Mouse (Mus musculus) megakaryocyte-erythroid progenitor cell, adult 5-6 weeks (primary cell): ENCODE measurements around the gene Krt79. TPM values are rescaled to one million over a fixed set of nuclear protein-coding genes. Genes with fewer than 3 reads are reported as not detected.

Experiments used
- ATAC-seq: replicated peaks from 2 replicates; pipeline ENCODE4 v1.8.0; 2016; ENCODE audit warnings: mild to moderate bottlenecking, inconsistent platforms; ENCODE audit not compliant: severe bottlenecking, poor library complexity, low FRiP score, low TSS enrichment
- total RNA-seq, 2 experiments: library from RNA; stranded (forward) in 1 of 2; stranded (reverse) in 1 of 2; fragments of 200-1000, 215-1000 nt in 1 of 2; fragments of >200 nt in 1 of 2; fragmentation: Nextera tagmentation in 1 of 2; gene quantifications; 2 replicates each; pipeline ENCODE4 v1.2.3; 2014 to 2017

The Krt79 gene
- total RNA-seq (2014; fragmentation: Nextera tagmentation) (not detected in 2 replicates), total RNA-seq (2017) (not detected in 2 replicates)

DNA sequence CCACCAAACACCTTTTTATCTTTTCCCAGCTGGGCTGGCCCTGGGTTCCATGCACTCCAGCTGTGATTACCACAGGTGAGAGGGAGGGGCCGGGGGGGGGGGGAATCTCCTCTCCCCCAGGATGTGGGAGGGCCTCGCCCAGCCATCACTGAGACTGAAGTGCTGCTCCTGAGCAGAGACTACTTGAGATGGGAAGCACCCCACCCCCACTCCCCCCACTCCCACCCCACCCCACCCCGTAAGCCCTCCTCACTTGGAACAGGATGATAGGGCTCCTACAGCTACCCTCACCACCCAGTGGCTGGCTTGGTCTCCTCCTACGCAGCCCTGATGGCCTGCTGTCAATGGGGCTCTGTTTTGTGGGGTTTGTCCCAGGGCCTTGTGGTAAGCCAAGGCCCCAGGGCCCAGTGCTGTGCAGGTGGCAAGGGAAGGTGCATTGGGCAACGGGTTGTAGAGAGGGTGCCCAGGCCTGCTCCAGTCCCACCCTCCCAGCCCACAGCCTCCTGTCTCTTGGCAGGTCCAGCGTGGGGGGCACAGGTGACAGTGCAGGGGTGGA is at the start of gene Krt79:
Gene Krt79 (minus strand): TSS at position 51 of the 556 bp plus-strand sequence.
- ATAC-seq = no peak

DNA sequence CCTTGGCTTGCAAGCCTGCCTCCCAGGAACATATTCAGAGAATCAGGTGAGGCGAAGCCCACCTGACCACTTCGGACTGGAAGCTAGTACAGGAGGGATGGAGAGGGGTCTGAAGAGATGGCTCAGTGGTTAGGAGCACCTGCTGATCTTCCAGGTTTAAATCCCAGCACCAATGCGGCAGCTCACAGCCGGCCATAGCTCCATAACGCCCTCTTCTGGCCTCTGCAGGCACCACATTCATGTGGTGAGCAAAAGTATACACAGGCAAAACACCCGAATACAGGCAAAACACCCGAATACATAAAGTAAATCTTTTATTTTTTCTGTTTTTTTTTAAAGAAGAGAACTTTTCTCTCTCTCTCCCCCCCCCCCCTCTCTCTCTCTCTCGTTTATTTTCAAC is 48.6 kb upstream of the Krt79 start:
- no peak for ATAC-seq

DNA sequence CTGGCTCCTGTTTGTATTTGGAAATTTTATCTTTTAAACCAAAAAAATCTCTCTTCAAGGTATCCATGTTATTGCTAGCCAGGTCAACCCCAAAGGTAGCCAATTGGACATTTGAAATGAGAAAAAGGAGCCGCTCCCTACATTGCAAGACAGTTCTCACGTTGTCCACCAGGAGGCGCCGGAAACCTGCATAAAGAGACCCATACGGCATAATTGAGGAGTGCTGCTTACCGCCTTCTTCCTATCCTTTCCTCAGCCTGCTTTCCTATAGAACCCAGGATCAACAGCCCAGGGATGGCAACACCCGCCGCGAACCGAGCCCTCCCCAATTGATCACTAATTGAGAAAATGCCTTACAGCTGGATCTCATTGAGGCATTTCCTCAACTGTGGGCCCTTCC is 48.0 kb upstream of the Krt79 start:
- ATAC-seq = peak; percentile 46

DNA sequence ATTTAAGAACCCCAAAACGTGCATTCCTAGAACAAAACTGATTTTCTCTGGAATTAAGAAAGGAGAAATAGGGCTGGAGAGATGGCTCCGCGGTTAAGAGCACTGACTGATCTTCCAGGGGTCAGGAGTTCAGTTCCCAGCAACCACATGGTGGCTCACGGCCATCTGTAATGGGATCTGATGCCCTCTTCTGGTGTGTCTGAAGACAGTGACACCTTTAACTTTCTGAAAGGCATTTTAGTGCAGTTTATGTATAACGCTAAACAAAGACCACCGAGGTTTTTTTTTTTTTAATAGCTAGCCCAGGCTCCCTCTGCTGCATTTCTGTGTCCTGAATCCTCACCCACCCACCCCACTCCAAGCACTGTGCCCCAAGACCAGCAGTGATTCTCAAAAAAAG is 44.6 kb upstream of the Krt79 start:
- no peak for ATAC-seq

DNA sequence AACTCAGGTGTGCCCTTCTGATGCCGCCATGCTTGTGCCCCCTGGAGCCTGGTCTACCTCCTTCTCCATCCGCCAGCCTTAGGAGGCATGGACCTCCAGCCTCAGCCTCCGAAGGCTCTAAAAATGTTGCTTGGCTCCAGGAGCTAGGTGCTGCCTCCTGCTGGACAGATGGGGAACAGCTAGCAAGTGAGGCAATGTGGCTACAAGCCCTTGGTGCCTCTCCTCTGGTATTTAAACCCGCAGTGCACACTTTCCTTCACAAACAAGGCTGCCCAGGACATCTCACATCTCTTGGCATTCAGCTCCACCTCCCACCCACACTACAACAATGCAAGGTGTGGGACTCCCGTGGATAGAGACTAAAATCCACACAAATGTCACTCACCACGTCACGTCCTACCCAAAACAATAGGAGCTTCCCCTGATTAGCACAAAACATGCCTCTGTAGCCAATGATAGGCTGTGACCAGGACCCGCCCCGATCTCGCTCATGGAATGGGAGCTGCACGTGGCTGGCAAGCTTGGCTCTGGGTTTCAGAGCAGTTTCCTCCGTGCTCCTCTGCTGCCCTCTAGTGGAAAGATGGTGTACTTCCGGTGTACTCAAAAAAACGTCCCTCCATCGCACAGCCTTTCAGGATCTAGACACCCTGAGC is 44.0 kb upstream of the Krt79 start:
- peak; percentile 95 for ATAC-seq

DNA sequence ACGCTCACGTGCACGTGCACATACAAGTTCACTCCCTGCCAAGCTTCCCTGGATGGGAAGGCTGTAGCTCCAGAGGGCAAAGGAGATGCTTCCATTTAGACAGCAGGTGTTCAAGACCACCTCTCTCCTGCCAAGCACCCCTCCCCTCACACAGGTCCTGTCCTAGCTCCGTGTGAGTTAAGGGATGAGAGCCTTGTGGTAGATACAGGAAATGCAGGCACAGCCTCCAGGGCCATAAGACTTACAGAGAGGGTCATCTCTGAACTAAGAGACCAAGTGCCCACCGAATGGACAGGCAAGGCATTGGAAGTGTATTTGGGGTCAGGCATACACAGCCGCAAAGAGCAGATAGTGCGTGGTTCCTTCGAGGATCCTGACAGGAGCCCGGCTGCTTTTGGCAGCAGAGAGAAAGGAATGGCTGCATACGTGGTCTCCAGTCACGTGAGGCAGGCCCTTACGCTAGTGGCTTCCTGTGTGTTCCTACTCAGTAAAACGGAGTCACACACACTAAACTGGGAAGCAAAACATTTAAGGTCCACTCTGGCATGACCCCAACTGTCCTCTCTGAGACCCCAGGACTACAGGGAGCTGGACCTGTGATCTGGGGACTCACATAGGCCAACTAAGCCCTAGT is 43.3 kb upstream of the Krt79 start:
- ATAC-seq = no peak

DNA sequence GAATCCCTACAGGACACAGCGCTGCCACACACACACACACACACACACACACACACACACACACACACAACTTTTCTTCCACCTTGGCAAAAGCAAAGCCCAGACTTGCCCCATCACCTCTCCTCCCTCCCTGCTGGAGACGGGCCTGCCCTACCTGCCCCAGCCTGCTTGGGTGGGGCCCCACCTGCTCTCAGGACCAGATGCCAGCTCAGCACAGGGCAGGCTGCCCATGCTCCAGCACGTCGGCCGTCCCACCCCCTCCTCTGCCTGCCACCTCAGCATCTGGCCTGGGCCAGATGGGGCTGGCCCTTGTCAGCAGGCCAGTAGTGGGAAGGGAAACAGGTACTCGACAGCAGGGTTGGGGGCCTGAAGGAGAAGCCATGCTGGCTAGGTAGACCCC is 40.7 kb upstream of the Krt79 start:
- no peak for ATAC-seq

DNA sequence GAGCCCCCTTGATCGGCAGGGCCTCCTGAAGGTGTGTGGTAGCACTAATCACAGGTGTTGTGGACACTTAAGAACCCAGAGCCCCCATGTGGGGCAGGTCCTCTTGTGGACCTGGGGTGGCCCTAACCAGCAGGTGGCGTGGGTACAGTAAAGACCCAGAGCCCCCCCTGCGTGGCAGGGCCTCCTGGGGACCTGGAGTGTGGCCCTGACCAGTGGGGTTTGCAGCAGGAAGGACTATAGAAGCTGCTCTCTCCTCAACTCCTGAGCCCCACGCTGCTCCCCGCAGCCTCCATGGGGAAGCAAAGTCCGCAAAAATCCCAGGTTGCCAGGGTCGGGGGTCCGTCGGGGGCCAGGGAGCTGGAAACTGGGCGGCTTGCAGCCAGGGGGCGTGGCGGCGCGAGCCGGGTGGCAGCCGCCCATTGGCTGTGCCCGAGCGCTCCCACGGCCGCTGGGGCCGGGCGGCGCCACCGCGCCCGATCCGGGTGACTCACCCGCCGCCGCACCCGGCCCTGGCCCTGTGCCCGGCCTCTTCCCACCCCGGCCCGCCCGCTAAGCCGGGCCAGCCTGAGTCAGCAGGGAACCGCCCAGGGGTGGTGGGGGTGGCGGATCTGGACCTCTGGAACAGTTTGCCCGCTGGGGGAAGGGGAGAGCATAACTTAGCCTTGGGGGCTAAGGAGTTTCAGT is 37.1 kb upstream of the Krt79 start:
- peak; percentile 59 for ATAC-seq

DNA sequence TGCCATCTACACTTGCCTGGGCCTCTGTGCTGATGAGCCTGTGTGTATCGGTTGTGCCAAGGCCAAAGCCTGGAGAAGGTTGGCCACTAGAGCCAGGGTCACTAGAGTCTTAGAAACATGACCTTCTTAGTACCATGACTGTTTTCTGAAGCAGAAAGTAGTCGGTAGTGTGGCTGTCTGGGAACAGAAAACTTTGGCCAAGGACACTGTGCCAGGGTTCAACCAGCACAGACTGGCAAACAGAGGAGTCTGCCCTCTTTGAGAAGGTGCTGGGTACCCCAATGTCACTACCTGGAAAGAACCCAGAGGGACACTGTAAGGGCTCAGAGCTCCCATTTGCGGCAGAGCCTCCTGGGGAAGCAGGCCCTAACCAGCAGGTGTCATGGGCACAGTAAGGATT is 36.5 kb upstream of the Krt79 start:
- no peak for ATAC-seq

DNA sequence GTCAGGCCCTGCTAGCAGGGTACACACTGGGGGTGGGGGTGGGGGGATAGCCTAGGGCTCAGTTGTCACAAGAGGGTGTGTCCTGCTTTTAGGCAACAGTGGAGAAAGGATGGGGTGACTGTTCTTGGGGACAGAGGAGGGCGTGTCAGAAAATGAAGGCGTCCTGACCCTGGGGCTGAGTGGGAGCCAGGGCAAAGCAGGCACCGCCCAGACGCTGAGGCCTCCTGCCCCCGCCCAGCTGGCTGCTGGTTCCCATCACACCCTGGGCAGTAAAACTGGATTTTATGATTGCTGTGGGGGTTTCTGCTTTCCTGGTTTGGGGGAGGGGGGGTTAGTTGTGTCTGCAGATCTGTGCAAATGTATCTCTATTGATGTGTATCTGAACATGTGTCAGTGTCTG is 35.9 kb upstream of the Krt79 start:
- peak; percentile 53 for ATAC-seq

DNA sequence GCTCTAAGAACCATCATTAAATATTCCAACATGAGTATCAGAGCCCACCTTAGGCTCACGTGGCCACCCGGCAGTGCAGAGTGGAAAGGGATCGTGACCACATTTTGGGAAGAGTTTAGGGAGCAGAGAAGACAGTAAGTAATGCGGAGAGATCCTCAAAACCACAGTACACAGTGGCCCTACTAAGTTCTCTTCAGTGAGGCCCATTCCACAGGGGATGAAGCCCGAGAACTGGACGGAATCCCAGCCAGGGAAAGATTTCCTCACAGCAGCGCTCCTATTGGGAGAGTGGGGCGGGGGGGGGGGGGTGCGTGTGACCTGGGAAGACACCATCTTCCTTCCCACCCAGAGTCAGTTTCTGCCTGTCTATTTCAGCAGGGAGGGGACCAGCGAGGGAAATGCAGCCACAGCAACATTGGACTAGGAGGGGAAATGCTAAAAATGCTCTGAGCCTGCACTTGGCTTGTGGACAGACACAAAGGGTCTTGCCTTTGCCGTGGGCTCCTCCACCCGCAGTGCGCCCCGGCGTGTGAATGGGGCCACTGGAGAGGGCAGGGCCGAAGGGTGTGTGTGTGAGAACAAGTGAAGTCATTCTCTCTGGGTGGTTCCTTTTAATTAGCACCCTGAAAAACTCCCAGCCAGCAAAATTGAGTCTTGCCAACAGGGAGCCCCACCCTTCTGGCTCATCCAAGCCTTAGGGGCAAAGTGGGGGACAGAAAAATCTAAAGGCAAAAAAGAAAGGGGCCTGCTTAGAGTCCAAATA is 34.1 kb upstream of the Krt79 start:
- ATAC-seq = no peak

DNA sequence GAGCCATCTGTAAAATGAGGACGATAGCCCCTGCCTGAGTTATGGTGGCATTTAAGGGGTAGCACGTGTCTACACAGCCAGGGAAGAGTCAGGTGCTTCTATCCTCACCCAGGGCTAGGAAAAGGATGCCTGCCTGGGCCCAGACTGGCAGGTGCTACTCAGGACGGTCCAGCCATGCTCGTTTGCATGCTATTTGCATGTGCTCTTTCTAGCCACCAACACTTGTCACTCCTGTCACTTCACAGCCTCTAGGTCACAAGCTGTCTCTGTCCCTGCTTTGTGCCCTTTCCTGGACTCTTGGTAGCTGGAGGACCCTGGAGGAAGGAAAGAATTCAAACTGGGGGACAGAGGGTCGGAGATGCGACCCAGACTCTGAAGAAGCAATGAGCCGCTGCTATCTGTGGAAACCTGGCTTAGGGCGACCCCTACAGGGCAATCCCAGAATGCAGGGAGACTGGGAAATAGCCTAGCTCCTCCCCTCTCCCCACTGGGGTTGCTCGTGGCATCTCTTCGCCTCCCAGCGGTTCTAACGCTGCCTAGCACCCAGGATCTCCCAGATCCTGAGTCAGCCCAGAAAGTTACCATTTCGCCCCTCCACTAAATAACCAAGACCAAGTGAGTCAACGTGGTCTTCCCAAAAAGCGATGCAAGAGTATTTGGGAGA is 33.4 kb upstream of the Krt79 start:
- ATAC-seq = peak; percentile 75

DNA sequence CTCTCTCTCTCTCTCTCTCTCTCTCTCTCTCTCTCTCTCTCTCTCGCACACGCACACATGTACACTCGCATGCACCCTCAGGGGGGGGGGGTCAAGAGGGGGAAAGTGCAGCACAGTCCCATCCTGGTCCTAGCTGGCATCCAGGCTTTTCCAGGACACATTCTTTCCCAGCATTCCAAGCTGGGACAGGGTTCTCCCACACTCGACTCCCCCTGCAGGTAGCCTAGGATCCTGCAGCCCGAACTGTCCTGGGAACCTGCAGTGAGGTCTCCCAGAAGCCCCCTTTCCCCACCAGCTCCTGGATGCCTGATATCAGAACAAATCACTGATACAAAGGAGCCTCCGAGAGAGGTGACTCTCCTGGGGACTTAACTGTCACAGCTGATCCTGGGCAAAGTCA is 30.4 kb upstream of the Krt79 start:
- ATAC-seq = no peak

DNA sequence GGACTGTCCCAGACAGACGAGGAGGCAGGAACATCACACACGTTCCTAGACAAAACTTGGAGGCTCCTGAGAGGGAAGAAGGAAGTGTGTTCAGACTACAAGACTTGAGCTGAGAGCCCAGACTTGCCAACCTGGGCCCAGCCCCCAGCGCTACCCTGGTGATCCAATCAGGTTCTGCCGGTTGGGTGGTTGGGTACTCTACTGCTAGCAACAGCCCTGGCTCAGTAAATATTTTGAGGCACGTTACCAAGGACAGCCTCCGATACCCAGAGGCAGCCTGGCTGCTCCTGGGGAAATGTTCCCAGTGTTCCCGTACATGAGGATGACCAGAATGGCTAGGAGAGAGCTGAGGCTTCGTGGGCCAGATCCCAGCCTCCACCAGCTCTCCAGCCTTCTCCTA is 26.7 kb upstream of the Krt79 start:
- no peak for ATAC-seq

DNA sequence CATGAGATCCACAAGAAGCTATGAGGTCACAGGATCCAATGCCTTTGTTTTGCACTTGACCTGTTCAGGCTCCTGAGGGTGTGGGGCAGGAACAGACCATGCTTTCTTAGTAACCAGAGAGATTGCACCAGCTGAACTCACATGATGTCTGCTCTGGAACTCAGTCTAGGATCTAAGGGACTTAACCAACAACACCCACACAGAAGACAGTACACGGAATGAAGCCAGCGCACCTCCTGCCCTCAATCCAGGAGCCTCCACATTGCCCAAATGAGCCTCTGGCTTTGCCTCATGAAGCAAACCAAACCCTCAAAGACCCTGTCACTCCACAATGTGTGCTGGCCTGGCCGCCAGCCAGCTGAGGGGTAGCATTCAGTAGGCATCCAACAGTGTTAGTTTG is 18.8 kb upstream of the Krt79 start:
- no peak for ATAC-seq

DNA sequence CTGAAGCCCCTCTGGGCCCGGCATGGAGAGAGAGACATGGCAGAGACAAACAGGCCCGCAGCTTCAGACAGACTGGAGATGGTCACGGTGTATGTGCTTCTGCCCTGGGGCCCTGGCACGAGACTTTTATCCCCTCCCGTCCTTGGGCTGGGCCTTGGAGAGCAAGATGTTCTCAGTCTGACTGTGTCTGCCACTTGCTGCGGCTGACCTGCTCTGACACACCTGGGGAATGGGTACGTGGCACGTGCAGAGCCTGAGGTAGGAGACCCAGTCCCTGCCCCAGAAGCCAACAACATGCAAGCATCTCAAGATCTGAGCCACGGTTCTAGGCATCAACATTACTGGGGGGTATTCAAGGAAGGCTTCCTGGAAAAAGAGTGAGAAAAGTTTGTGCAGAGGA is 14.1 kb upstream of the Krt79 start, which contains the start of gene Krt78:
Gene Krt78 (minus strand): TSS at position 101 of the 400 bp plus-strand sequence.
- no peak for ATAC-seq

DNA sequence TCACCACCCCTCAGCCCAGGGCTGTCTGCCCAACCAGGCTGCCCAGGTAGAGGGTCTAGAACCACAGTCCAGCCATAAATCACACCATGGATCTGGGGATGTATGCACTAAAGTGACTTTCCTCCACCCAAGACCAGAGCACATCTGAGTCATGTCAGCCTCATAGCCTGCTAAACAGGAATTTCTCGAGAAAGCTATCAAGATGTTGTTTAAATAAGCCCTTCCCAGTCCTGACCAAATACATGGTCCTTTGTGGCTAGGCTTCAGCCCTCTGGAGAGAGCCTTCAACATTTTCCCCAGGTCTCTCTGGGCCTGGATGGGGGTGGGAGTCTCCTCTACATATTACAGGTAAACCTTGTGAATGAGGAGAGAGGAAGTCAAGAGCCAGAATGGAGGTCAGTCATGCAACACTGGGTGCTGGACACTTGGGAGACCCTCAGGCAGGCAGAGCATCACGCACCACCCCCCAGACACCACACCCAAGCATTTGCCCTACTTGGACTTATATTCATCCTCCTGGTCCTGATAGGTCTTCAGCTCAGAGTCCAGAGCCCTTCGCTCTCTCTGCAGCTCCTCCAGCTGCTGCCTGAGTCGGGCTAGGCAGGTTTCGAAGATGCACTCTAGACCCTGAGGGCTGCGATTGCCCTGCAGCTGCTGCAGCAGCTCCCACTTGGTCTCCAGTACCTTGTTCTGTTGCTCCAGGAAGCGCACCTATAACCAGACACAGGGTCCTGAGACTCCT is 12.8 kb upstream of the Krt79 start:
- no peak for ATAC-seq

DNA sequence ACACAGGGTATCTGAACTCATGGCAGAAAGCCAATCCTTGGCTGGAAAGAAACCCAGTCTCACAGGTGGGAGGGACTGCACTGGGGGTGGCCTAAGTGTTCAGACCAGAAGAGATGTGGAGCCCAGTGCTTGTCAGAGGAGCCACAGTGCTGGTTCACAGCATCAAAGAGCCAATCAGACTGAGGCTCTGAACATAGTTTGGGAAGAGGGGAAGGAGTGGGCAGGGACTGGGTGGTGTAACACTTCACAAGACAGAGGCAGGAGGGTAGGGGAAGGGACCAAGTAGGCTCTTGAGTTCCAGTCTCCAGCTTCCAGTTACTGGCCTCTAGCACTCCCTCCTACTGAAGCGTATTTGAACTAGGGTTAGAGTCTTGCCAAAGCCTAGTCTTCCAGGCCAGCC is 5.3 kb upstream of the Krt79 start:
- no peak for ATAC-seq

DNA sequence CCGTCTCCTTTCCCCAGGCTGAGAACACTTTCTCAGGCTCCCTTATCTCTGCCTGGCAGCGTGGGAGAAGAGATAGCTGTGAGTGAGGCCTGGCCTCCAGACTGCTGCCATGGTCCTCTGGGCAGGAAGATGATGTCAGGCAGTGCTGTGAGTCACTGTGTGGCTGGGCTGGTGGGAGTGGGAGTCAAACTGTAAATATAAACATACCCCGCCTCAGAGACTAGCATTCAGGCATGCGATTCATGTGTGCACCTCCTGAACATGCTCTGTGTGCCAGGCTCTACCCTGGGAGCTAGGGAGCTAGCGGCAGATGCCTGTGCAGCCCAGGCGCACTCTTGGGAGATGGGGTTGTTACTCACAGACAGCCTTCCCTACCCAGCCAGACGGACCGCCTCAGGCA is 1.8 kb upstream of the Krt79 start:
- 0 out of 2 replicates have a peak, but pooled peaks have one; percentile 15 for ATAC-seq
